Mouse (Mus musculus) heart, postnatal 14 days (tissue): ENCODE measurements at regions not wholly inside any gene's neighbourhood (a gene's known extent, or its start where the extent isn't known, plus 50 kb on each side); places are given as distances from the start of the nearest gene placed in this dataset.
"Not testable (repeated sequence)": the region's sequence is repeated elsewhere in the genome, so short reads cannot be mapped to it uniquely, and the experiment has no call there.

Source experiments
- DNase-seq, 2 experiments: peaks; one replicate each; pipeline ENCODE4 v3.0.0; 2021 to 2022
- intact Hi-C: fragments of 180-260 bp; cut with DNase I; formaldehyde crosslinking; loops from one replicate; pipeline ENCODE4 v1.15.1; 2025

- no peak for DNase-seq
- intact Hi-C loops: no loop called here
Observed at GRCm38 (mm10) chrX:12293146-12293545, 133.0 kb upstream of the Bcor start.

GRCm38 (mm10) chrX:12294452-12294851 lies 134.3 kb upstream of the Bcor start:
- intact Hi-C loops: no loop called here
- DNase-seq: no peak

DNA sequence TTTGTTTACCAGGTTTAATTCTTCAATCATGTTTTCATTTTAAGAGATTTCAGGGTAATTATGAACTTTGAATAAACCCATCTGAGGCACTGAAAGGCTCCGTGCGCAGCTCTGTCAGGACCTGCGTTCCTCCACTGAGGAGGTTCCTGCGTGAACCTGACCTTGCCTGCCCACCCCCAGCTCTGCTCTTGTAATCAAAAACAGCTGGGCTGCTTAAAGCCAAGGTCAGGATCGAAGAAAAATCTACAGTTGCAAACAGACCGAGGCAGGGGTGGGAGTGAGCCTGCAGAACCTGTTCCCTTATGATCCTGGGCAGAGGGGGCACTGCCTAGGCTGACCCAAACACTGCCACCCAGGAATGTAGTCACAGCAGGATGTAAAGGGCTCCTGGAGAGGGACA lies 134.8 kb upstream of the Bcor start:
- DNase-seq: no peak
- intact Hi-C loops: no loop called here

GRCm38 (mm10) chrX:12296264-12297053 lies 136.3 kb upstream of the Bcor start:
- intact Hi-C loops: no loop called here
- DNase-seq: no peak

- intact Hi-C loops: no loop called here
- no peak for DNase-seq
Observed at GRCm38 (mm10) chrX:12298609-12299008, 138.5 kb upstream of the Bcor start.

DNA sequence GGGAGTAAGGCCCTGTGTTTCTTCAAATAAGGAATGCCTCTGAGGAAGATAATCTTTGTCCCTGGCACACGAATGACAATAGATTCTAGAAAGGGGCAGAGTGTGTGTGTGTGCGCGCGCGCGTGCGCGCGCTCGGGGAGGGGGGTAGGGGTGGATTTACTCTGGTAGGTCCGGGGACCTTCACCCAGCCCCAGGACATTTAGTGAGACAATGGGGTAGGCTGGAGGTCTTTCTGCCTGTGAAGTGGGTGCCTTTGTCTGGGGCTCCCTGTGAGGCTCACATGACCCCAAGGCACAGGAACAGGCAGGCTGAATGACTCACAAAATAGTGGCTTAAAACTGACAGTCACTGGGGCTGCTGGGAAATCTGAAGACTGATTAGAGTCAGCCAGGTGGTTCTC lies 139.1 kb upstream of the Bcor start:
- intact Hi-C loops: no loop called here

DNA sequence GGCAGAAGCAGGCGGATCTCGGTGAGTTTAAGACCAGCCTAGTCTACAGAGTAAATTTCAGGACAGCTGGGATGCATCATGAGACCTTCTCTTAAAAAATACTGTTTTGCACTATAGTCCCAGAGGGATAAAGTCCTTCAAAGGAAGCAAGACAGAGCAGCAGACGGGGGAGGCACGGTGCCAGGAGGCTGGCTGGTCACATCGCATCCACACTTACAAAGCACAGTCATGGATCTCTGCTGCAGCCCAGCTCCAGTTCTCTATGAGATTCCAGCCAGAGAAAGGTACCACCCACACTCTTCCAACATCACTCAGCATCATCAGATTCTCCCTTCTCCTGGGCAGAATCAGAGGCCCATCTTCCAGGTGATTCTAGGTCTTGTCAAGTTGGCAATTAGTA lies 144.5 kb upstream of the Bcor start:
- DNase-seq: peak; percentile 12 to 15
- intact Hi-C loops: no loop called here

More for the DNA sequence above, 139.1 kb upstream of the Bcor start:
- no peak for DNase-seq

- no peak for DNase-seq
- intact Hi-C loops: no loop called here
Observed at GRCm38 (mm10) chrX:12306940-12307339, 146.8 kb upstream of the Bcor start.

- intact Hi-C loops: no loop called here
- peak in 1 of 2 experiments; percentile 4 for DNase-seq
Observed at GRCm38 (mm10) chrX:12312534-12312933, 152.4 kb upstream of the Bcor start.

DNA sequence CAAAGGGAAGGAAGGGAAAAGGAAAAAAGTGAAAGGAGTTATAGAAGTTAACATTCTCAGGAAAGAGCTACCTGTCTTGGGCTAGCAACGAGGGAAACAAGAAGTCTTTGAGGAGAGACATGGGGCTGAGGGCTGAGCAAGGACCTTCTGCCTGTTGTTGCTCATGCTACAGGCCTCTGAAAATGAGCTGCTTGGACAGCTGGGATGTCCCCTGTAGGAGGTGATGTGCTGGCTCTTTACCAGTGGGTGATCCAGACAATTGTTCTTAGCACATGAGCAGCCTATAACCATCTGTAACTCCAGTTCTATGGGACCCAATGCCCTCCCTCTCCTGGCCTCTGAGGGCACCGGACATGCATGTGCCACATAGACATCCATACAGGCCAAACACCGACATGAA lies 155.5 kb upstream of the Bcor start:
- no peak for DNase-seq
- intact Hi-C loops: no loop called here

DNA sequence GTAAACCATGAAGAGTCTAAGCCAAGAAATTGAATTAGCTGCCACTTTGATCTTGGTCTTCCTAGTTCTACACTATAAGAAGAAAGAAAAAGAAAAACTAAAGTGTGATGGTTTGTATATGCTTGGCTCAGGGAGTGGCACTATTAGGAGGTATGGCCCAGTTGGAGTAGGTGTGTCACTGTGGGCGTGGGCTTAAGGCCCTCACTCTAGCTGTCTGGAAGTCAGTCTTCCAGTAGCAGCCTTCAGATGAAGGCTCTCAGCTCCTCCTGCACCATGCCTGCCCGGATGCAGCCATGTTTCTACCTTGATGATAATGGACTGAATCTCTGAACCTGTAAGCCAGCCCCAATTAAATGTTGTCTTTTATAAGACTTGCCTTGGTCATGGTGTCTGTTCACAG lies 157.3 kb upstream of the Bcor start:
- intact Hi-C loops: not testable (repeated sequence)

DNA sequence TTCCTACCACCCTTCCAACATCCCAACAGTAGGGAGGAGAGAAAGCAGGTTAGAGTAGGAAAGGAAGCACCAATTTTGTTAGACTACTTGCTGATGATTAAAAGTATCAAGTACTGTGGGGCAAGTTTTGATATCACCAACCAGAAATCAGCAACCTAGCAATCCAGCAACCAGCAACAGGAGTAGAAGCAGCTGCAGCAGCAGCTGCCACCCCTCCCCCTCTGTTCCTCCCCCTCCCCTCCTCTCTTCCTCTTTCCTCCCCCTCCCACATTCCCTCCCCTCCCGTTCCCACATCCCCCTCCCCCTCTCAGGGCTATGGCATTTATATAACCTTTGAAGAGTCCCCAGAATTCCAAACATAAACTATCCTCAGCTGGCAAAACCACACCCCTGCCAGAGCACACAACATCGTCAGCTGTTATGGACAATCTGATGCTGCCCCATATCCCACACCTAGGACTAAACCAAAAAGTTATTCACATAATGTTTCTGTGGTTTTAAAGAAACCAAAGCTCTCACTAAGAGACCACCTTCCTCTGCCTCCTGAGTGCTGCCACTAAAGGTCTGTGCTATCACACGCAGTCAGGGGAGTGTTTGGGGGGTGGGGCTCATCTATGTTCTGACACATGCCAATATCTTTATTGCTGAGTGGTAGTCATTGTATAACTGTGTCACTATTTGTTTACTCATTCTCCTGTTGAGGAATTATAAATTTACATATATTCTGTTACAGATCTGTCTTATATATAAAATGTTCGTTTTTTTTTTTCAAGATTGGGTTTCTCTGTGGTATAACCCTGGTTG lies 158.9 kb upstream of the Bcor start:
- intact Hi-C loops: no loop called here

More for the DNA sequence above, 157.3 kb upstream of the Bcor start:
- DNase-seq: not testable (repeated sequence)

DNA sequence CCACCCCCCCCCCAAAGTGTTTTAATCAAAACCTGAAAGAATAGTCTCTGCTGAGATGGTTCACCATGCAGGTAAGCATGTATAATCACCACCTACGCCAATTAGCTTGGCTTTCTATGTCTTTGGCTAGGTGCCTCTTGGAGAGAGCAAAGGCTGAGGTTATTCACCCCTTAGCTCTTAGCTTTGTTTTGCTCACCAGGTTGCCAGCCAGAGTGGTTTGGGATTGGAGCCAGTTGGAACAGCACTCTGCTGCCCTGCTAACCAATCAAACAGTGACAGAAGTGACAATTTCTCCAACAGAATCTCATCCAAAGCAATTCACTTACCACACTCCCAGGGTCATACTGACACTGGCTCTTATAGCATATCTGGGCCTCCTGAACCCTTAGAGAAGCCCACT lies 162.3 kb upstream of the Bcor start:
- DNase-seq: peak; percentile 9 to 43
- intact Hi-C loops: no loop called here

More for the DNA sequence above, 158.9 kb upstream of the Bcor start:
- no peak for DNase-seq

DNA sequence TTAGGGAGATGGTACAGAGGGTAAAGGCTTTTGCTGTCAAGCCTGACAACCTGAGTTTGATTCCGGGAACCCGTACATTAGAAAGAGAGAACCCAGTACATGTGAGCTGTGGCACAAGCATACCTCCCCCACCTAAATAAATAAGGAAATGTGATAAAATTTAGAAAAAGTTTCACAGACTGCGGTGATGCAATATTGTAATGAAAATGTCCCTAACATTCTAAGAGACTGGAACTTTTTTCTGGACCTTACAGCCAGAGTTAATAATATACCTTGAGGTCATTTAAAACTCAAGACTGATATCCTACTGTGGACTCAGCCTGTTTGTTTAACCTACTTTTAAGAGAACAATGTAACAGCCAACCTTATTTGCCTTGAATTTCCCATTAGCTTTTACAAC lies 163.1 kb upstream of the Bcor start:
- intact Hi-C loops: no loop called here
- DNase-seq: no peak

- intact Hi-C loops: no loop called here
- no peak for DNase-seq
Observed at GRCm38 (mm10) chrX:12323812-12324211, 163.7 kb upstream of the Bcor start.

DNA sequence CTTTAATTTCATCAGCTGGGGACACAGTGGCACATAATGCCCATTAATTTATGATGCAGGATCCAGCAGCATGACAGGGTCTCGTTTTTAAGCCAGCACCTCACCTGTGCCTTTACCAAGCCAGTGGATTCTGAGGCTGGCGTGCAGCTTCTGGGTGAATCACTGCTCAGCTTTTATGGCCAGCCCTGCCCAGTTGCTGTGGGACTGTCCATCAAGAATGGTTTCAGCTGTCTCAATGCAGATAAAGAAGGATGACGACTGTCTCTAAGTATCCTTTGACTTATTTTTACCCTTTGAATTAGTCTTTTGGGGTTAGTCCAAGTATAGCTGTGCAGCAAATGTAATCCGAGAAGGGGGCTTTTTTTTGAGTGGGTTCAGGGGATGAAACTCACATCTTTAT lies 167.3 kb upstream of the Bcor start:
- intact Hi-C loops: no loop called here
- no peak for DNase-seq

DNA sequence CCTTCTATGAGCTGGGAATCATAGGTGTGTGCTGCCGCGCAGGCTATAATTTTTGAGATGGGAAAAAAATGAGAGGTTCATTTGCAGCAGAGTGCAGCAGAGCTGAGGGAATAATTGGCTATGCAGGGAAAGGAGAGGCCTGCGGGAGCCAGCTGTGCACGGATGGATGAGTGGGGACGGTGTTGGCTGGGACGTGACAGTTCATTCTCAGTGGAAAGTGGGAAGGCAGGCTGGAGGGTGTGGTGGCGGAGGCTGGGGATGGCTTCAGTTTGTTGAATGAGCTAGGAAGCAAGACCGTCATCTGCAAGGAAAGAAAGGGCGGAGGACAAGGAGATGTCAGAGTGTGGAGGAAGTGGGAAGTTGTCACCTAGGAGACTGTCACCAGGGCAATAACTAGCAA lies 180.4 kb upstream of the Bcor start:
- intact Hi-C loops: no loop called here

DNA sequence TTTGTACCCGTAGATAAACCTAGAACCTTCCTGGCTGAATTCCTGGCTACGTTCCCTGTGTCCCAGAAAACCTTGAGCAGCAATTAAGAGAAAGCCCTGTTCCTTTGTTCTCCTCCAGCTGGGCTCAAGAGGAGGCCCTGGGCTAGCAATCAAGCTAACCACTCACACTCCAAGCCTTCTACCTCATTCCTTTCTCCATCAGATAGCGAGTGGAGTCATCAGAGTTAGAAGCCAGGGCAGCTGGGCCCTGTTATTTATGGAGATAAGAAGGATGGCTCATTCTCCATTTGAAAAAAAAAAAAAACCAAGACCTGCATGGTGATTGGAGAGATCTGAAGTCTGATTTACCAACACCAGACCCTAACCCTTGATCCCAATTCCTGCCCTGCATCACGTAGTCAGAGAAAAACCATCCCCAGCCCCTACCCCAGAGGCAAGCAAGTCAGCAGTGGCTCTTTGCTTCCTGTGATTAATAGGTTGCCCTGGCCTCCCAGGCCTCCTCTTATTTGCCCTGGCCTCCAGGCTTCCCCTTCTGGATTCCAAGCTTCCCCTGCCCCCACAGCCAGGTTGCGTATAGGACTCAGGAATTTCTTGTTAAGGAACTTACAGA lies 181.3 kb upstream of the Bcor start:
- intact Hi-C loops: no loop called here
- no peak for DNase-seq

More for the DNA sequence above, 180.4 kb upstream of the Bcor start:
- peak; percentile 2 to 12 for DNase-seq

GRCm38 (mm10) chrX:12344805-12345555 lies 184.8 kb upstream of the Bcor start:
- DNase-seq: no peak
- intact Hi-C loops: no loop called here

- intact Hi-C loops: no loop called here
- DNase-seq: no peak
Observed at GRCm38 (mm10) chrX:12346856-12347255, 186.7 kb upstream of the Bcor start.

GRCm38 (mm10) chrX:12348117-12348516 lies 188.0 kb upstream of the Bcor start:
- no peak for DNase-seq
- intact Hi-C loops: no loop called here
